Mouse (Mus musculus) liver, embryonic 11.5 days (tissue): Measurements from ENCODE around the gene Nfia. TPM values are rescaled to one million over a fixed set of nuclear protein-coding genes. Genes with fewer than 3 reads are reported as not detected.

Source experiments
- ATAC-seq: fragments of 200-750 bp; cut with Nextera tagmentation; replicated peaks from 2 replicates; pipeline ENCODE4 v1.8.0; 2017; ENCODE audit warnings: moderate number of reproducible peaks, mild to moderate bottlenecking, moderate TSS enrichment, moderate library complexity; ENCODE audit not compliant: low FRiP score
- DNase-seq: peaks from one replicate; pipeline ENCODE4 v3.0.0-alpha.2; 2017; ENCODE audit warnings: low spot score
- H3K27ac ChIP-seq: fragments of 300-500 bp; sonication (generic); 2 replicates; pipeline ENCODE4 v1.5.1; 2014; ENCODE audit warnings: mild to moderate bottlenecking, low read depth, low read length, control low read depth
- H3K27me3 ChIP-seq: fragments of 300-500 bp; sonication (generic); replicated peaks from 2 replicates; pipeline ENCODE4 v1.6.1; 2014; ENCODE audit warnings: low read length, mixed read lengths; ENCODE audit not compliant: control insufficient read depth, insufficient read depth
- H3K36me3 ChIP-seq: fragments of 300-500 bp; sonication (generic); 2 replicates; pipeline ENCODE4 v1.6.1; 2014; ENCODE audit warnings: mild to moderate bottlenecking, low read length, moderate library complexity, mixed read lengths; ENCODE audit not compliant: control insufficient read depth, insufficient read depth
- H3K4me1 ChIP-seq: fragments of 300-500 bp; sonication (generic); replicated peaks from 2 replicates; pipeline ENCODE4 v1.6.1; 2014; ENCODE audit warnings: low read length, mixed read lengths; ENCODE audit not compliant: control insufficient read depth, insufficient read depth
- H3K4me2 ChIP-seq: fragments of 300-500 bp; sonication (generic); 2 replicates; pipeline ENCODE4 v1.6.1; 2014; ENCODE audit warnings: mild to moderate bottlenecking, control low read depth, moderate library complexity
- H3K4me3 ChIP-seq: fragments of 300-500 bp; sonication (generic); 2 replicates; pipeline ENCODE4 v1.5.1; 2014; ENCODE audit warnings: low read depth, low read length, control low read depth
- H3K9ac ChIP-seq: fragments of 300-500 bp; sonication (generic); 2 replicates; pipeline ENCODE4 v1.6.1; 2014; ENCODE audit warnings: low read depth, low read length, control low read depth
- H3K9me3 ChIP-seq: fragments of 300-500 bp; sonication (generic); 2 replicates; pipeline ENCODE4 v1.6.1; 2016; ENCODE audit warnings: low read length, inconsistent platforms, mixed read lengths; ENCODE audit not compliant: control insufficient read depth
- WGBS: fragments of 180-500 bp; shearing (Covaris S2); extraction: QIAGEN DNeasy Blood & Tissue Kit; methylation state at CpG from one replicate; pipeline ENCODE4 v1.1.7; 2014; 5-methylcytosine and 5-hydroxymethylcytosine counted together
- polyA plus RNA-seq: library from polyadenylated mRNA; unstranded; fragments of >200 nt; fragmentation: Nextera tagmentation; extraction: Ambion mirVana; gene quantifications from 2 replicates; pipeline ENCODE4 v1.2.1, GENCODE M21; 2014

Nfia gene
- polyA plus RNA-seq, 1 experiment from 2014 or later = 11.3 TPM

GRCm38 (mm10) chr4:97939492-97939891, 167.0 kb downstream of the Nfia start:
- Histone ChIP-seq H3K9ac (no peak overlapping the region), H3K4me2 (no peak overlapping the region), H3K4me1 (no peaks in the 10 kb centered on the region), H3K9me3 (no peaks in the 10 kb centered on the region), H3K27me3 (no peaks in the 10 kb centered on the region), H3K4me3 (no peak overlapping the region), H3K27ac (no peak overlapping the region), H3K36me3 (no peaks in the 10 kb centered on the region)
- WGBS = 60% methylated on average over 4 of the region's 4 CpGs
- DNase-seq = no peak
- ATAC-seq = no peak

GRCm38 (mm10) chr4:97939920-97940520, 167.5 kb downstream of the Nfia start:
- no peak overlapping the region for H3K27ac ChIP-seq
- H3K9me3 ChIP-seq = no peaks in the 10 kb centered on the region
- no peaks in the 10 kb centered on the region for H3K27me3 ChIP-seq
- no peak for ATAC-seq
- no peak overlapping the region for H3K4me3 ChIP-seq
- 75% methylated on average over 4 of the region's 4 CpGs for WGBS
- H3K4me1 ChIP-seq = no peaks in the 10 kb centered on the region
- DNase-seq = no peak
- no peak overlapping the region for H3K4me2 ChIP-seq
- H3K9ac ChIP-seq = no peak overlapping the region
- no peaks in the 10 kb centered on the region for H3K36me3 ChIP-seq

DNA sequence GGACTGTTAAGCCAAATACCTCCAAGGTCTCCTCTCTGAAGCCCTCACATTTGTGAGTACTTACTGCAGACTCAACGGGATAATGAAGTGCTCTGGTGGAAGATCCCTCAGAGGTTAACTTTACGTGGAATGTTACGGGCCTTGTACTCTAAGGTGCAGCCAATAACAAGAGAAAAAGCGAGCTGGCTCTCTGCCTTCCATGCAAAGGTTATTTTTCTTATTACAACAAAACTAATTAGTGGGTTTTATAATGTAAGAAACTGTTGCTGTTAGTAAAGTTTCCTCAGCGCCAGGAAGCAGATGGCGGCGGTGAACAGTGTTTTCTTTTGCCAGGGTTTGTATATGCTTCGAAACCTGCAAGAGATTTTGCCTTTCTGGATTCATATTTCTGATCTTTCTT, 169.1 kb downstream of the Nfia start:
- H3K4me1 ChIP-seq = no peaks in the 10 kb centered on the region
- WGBS = 83% methylated on average over 8 of the region's 8 CpGs
- H3K36me3 ChIP-seq = no peaks in the 10 kb centered on the region
- no peak overlapping the region for H3K27ac ChIP-seq
- H3K27me3 ChIP-seq = no peaks in the 10 kb centered on the region
- DNase-seq (no peak), ATAC-seq (no peak)
- no peak overlapping the region for H3K9ac ChIP-seq
- H3K4me2 ChIP-seq = no peak overlapping the region
- no peaks in the 10 kb centered on the region for H3K9me3 ChIP-seq
- H3K4me3 ChIP-seq = no peak overlapping the region

- H3K4me3 ChIP-seq = no peak overlapping the region
- H3K27ac ChIP-seq = no peak overlapping the region
- DNase-seq (no peak), ATAC-seq (no peak)
- H3K36me3 ChIP-seq = no peaks in the 10 kb centered on the region
- H3K9ac ChIP-seq = no peak overlapping the region
- no peaks in the 10 kb centered on the region for H3K9me3 ChIP-seq
- no peaks in the 10 kb centered on the region for H3K27me3 ChIP-seq
- WGBS = 83% methylated on average over 2 of the region's 2 CpGs
- H3K4me1 ChIP-seq = no peaks in the 10 kb centered on the region
- no peak overlapping the region for H3K4me2 ChIP-seq
These were observed 171.8 kb downstream of the Nfia start for GRCm38 (mm10) chr4:97944309-97944708.

GRCm38 (mm10) chr4:97947484-97947883, 174.9 kb downstream of the Nfia start:
- no peak overlapping the region for H3K4me3 ChIP-seq
- no peaks in the 10 kb centered on the region for H3K36me3 ChIP-seq
- no peak overlapping the region for H3K9ac ChIP-seq
- DNase-seq (no peak), ATAC-seq (no peak)
- H3K4me1 ChIP-seq = no peaks in the 10 kb centered on the region
- no peak overlapping the region for H3K27ac ChIP-seq
- H3K4me2 ChIP-seq = no peak overlapping the region
- 88% methylated on average over 5 of the region's 5 CpGs for WGBS
- no peaks in the 10 kb centered on the region for H3K9me3 ChIP-seq
- no peaks in the 10 kb centered on the region for H3K27me3 ChIP-seq

GRCm38 (mm10) chr4:97948250-97948649, 175.7 kb downstream of the Nfia start:
- 64% methylated on average over 8 of the region's 8 CpGs for WGBS
- DNase-seq (no peak), ATAC-seq (no peak)
- H3K27me3 ChIP-seq = no peaks in the 10 kb centered on the region
- H3K9ac ChIP-seq = no peak overlapping the region
- H3K4me3 ChIP-seq = no peak overlapping the region
- H3K9me3 ChIP-seq = no peaks in the 10 kb centered on the region
- no peak overlapping the region for H3K27ac ChIP-seq
- no peaks in the 10 kb centered on the region for H3K4me1 ChIP-seq
- H3K36me3 ChIP-seq = no peaks in the 10 kb centered on the region
- no peak overlapping the region for H3K4me2 ChIP-seq

DNA sequence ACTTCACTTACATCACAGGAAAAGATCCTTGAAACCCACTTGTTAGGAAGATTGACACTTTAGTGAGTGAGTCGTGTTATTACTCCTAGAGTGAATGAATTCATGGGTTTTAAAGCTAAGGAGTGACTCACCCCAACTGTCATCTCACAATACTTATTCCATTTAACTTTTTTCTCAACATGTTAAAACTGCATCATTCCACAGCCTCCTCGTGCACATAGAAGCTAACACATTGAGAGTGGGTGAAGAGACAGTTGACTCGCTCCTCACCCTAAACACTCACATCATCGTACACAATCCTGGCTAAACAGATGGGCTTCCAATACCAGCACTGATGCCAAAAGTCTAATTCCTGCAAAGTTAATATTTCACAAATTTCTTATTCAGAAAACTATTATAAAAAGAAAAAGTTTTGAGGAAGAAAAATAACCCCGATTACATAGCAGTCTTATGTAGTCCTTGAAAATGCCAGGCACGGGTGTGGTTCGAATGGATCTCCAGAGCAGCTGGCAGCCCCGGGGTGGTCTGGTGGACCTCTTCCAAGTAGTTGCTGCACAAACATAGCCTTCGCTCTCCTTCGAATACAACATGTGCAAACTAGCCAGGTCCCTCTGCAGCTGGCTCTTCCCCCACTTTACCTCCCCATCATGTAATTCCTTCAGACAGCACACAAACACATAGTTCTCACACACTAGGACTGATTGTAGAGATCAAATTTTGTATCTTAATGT, 178.0 kb downstream of the Nfia start:
- Histone ChIP-seq H3K4me3 (no peak overlapping the region), H3K9ac (no peak overlapping the region), H3K36me3 (no peaks in the 10 kb centered on the region), H3K27me3 (no peaks in the 10 kb centered on the region), H3K4me2 (no peak overlapping the region), H3K4me1 (no peaks in the 10 kb centered on the region), H3K9me3 (no peaks in the 10 kb centered on the region), H3K27ac (no peak overlapping the region)
- DNase-seq = no peak
- WGBS = 85% methylated on average over 10 of the region's 10 CpGs
- ATAC-seq = no peak

GRCm38 (mm10) chr4:97953886-97954285, 181.4 kb downstream of the Nfia start:
- no peaks in the 10 kb centered on the region for H3K36me3 ChIP-seq
- no peak overlapping the region for H3K4me3 ChIP-seq
- no peak for DNase-seq
- no peak for ATAC-seq
- no peaks in the 10 kb centered on the region for H3K9me3 ChIP-seq
- H3K27ac ChIP-seq = no peak overlapping the region
- no peaks in the 10 kb centered on the region for H3K27me3 ChIP-seq
- H3K9ac ChIP-seq = no peak overlapping the region
- 78% methylated on average over 11 of the region's 11 CpGs for WGBS
- H3K4me2 ChIP-seq = no peak overlapping the region
- no peaks in the 10 kb centered on the region for H3K4me1 ChIP-seq

GRCm38 (mm10) chr4:97958121-97958520, 185.6 kb downstream of the Nfia start:
- ATAC-seq (no peak), DNase-seq (no peak)
- no peaks in the 10 kb centered on the region for H3K27me3 ChIP-seq
- no peak overlapping the region for H3K4me3 ChIP-seq
- no peak overlapping the region for H3K27ac ChIP-seq
- no peaks in the 10 kb centered on the region for H3K36me3 ChIP-seq
- 81% methylated on average over 5 of the region's 5 CpGs for WGBS
- H3K4me2 ChIP-seq = no peak overlapping the region
- no peak overlapping the region for H3K9ac ChIP-seq
- H3K9me3 ChIP-seq = no peaks in the 10 kb centered on the region
- H3K4me1 ChIP-seq = no peaks in the 10 kb centered on the region
